Mouse (Mus musculus) cortical plate, adult 2 months (tissue): ENCODE measurements at regions not wholly inside any gene's neighbourhood (a gene's known extent, or its start where the extent isn't known, plus 50 kb on each side); places are given as distances from the start of the nearest gene placed in this dataset.

ENCODE experiments used
- CTCF ChIP-seq: fragments of 200-500 bp; IDR thresholded peaks from 2 replicates; pipeline ENCODE4 v1.5.1; 2011; ENCODE audit warnings: mild to moderate bottlenecking, control low read depth, low read length; ENCODE audit not compliant: insufficient read depth; ENCODE audit errors: extremely low read depth
- POLR2A ChIP-seq: fragments of 200-500 bp; IDR thresholded peaks from 2 replicates; pipeline ENCODE4 v1.6.1; 2011; ENCODE audit warnings: mild to moderate bottlenecking, low read length, control low read depth; ENCODE audit not compliant: insufficient read depth; ENCODE audit errors: extremely low read depth

- no peak for TF ChIP-seq POLR2A
- no peak for TF ChIP-seq CTCF
These were observed 190.8 kb downstream of the Pfkfb3 start for GRCm38 (mm10) chr2:11363061-11363464.
